Mouse (Mus musculus) CH12.LX (cell line): ENCODE measurements around the gene Tmem198b. TPM values are rescaled to one million over a fixed set of nuclear protein-coding genes. Genes with fewer than 3 reads are reported as not detected.

Experiments
- DNase-seq: peaks from one replicate; pipeline ENCODE4 v3.0.0-alpha.2; 2013; ENCODE audit errors: extremely low read depth
- H3K27ac ChIP-seq: 2 replicates; pipeline ENCODE4 v1.5.1; 2012; ENCODE audit warnings: low read depth, mild to moderate bottlenecking, control low read depth, moderate library complexity; ENCODE audit not compliant: insufficient read depth
- H3K27me3 ChIP-seq: replicated peaks from 2 replicates; pipeline ENCODE3; 2012; ENCODE audit warnings: inconsistent platforms
- H3K36me3 ChIP-seq, 2 experiments: replicated peaks in 1 of 2; 2 replicates each; pipeline versions ENCODE3 to v1.6.1; 2012; ENCODE audit warnings: inconsistent platforms in 1 of 2, low read length in 1 of 2, mild to moderate bottlenecking in 1 of 2, mixed read lengths in 1 of 2, moderate library complexity in 1 of 2; ENCODE audit not compliant: control insufficient read depth in 1 of 2, insufficient read depth in 1 of 2
- H3K4me1 ChIP-seq, 2 experiments: 2 replicates each; pipeline ENCODE4 v1.6.1; 2012; ENCODE audit warnings: inconsistent platforms in 1 of 2, moderate library complexity in 1 of 2; ENCODE audit not compliant: insufficient read depth in 2 of 2, control insufficient read depth in 1 of 2
- H3K4me2 ChIP-seq: 2 replicates; pipeline ENCODE4 v1.6.1; 2012; ENCODE audit warnings: low read depth, mild to moderate bottlenecking, control low read depth; ENCODE audit not compliant: poor library complexity, insufficient read depth, severe bottlenecking
- H3K4me3 ChIP-seq, 3 experiments: fragments of 150-350 bp in 1 of 3; sonication (generic) in 1 of 3; replicated peaks in 1 of 3; 2 replicates each; pipeline versions ENCODE3 to v1.5.1; 2011 to 2012; ENCODE audit warnings: low read depth in 2 of 3, low read length in 2 of 3, mild to moderate bottlenecking in 2 of 3, moderate library complexity in 2 of 3, control low read depth in 1 of 3, improper control_type of control experiment in 1 of 3, inconsistent platforms in 1 of 3, mixed read lengths in 1 of 3; ENCODE audit not compliant: poor library complexity in 1 of 3
- H3K79me2 ChIP-seq: replicated peaks from 2 replicates; pipeline ENCODE4 v1.6.1; 2012; ENCODE audit warnings: mild to moderate bottlenecking, moderate library complexity; ENCODE audit not compliant: control insufficient read depth, poor library complexity, insufficient read depth, severe bottlenecking; ENCODE audit errors: extremely low read depth
- H3K9ac ChIP-seq: 2 replicates; pipeline ENCODE4 v1.6.1; 2012; ENCODE audit warnings: low read depth, mild to moderate bottlenecking, control low read depth, moderate library complexity; ENCODE audit not compliant: insufficient read depth
- H3K9me3 ChIP-seq: replicated peaks from 2 replicates; pipeline ENCODE3; 2012; ENCODE audit warnings: low read length, inconsistent platforms, mixed read lengths
- BHLHE40 ChIP-seq: IDR thresholded peaks from 2 replicates; pipeline ENCODE4 v1.6.1; 2011; ENCODE audit warnings: mild to moderate bottlenecking, low read depth, low read length, improper control_type of control experiment
- CHD2 ChIP-seq: IDR thresholded peaks from 2 replicates; pipeline ENCODE4 v1.6.1; 2011; ENCODE audit warnings: low read length, improper control_type of control experiment
- CTCF ChIP-seq, 2 experiments: IDR thresholded peaks in 1 of 2; conservative IDR thresholded peaks in 1 of 2; 2 replicates each; pipeline ENCODE4 v1.5.1; 2011 to 2012; ENCODE audit warnings: low read depth in 2 of 2, low read length in 2 of 2, improper control_type of control experiment in 1 of 2, inconsistent platforms in 1 of 2, mild to moderate bottlenecking in 1 of 2, moderate library complexity in 1 of 2
- E2F4 ChIP-seq: IDR thresholded peaks from 2 replicates; pipeline ENCODE4 v1.6.1; 2011; ENCODE audit warnings: low read depth, low read length, improper control_type of control experiment; ENCODE audit not compliant: insufficient replicate concordance
- EP300 ChIP-seq: IDR thresholded peaks from 2 replicates; pipeline ENCODE4 v1.6.1; 2011; ENCODE audit warnings: low read length, improper control_type of control experiment
- GABPA ChIP-seq: IDR thresholded peaks from 2 replicates; pipeline ENCODE4 v1.6.1; 2012; ENCODE audit warnings: low read depth, low read length, improper control_type of control experiment, inconsistent platforms; ENCODE audit not compliant: insufficient replicate concordance
- IRF4 ChIP-seq: IDR thresholded peaks from 2 replicates; pipeline ENCODE4 v1.6.1; 2014; ENCODE audit warnings: low read depth, mild to moderate bottlenecking, inconsistent platforms, low read length, improper control_type of control experiment
- JUN ChIP-seq: IDR thresholded peaks from 2 replicates; pipeline ENCODE4 v1.6.1; 2011; ENCODE audit warnings: low read depth, mild to moderate bottlenecking, low read length, improper control_type of control experiment, moderate library complexity; ENCODE audit not compliant: insufficient read depth
- JUND ChIP-seq: conservative IDR thresholded peaks from 2 replicates; pipeline ENCODE4 v1.6.1; 2011; ENCODE audit warnings: low read depth, low read length, improper control_type of control experiment
- MXI1 ChIP-seq: IDR thresholded peaks from 2 replicates; pipeline ENCODE4 v1.6.1; 2011; ENCODE audit warnings: mild to moderate bottlenecking, low read depth, low read length, improper control_type of control experiment
- MYC ChIP-seq: IDR thresholded peaks from 2 replicates; pipeline ENCODE4 v1.6.1; 2011; ENCODE audit warnings: low read depth, mild to moderate bottlenecking, improper control_type of control experiment, low read length
- NELFE ChIP-seq: IDR thresholded peaks from 2 replicates; pipeline ENCODE4 v1.6.1; 2011; ENCODE audit warnings: low read depth, low read length, improper control_type of control experiment
- PAX5 ChIP-seq: IDR thresholded peaks from 2 replicates; pipeline ENCODE4 v1.6.1; 2012; ENCODE audit warnings: low read length, inconsistent platforms, mixed read lengths
- POLR2A ChIP-seq: IDR thresholded peaks from 2 replicates; pipeline ENCODE4 v1.6.1; 2011; ENCODE audit warnings: low read depth, mild to moderate bottlenecking, improper control_type of control experiment, low read length
- POLR2AphosphoS2 ChIP-seq: IDR thresholded peaks from 2 replicates; pipeline ENCODE4 v1.6.1; 2011; ENCODE audit warnings: low read depth, low read length, improper control_type of control experiment
- RAD21 ChIP-seq: IDR thresholded peaks from 2 replicates; pipeline ENCODE4 v1.6.1; 2011; ENCODE audit warnings: low read depth, mild to moderate bottlenecking, low read length, improper control_type of control experiment, moderate library complexity
- RCOR1 ChIP-seq: conservative IDR thresholded peaks from 2 replicates; pipeline ENCODE4 v1.6.1; 2012; ENCODE audit warnings: low read depth, mild to moderate bottlenecking, inconsistent platforms, low read length, improper control_type of control experiment
- SIN3A ChIP-seq: IDR thresholded peaks from 2 replicates; pipeline ENCODE4 v1.6.1; 2012; ENCODE audit warnings: low read length, improper control_type of control experiment, inconsistent platforms
- SMC3 ChIP-seq: IDR thresholded peaks from 2 replicates; pipeline ENCODE4 v1.6.1; 2011; ENCODE audit warnings: low read depth, low read length, improper control_type of control experiment
- TBP ChIP-seq: conservative IDR thresholded peaks from 2 replicates; pipeline ENCODE4 v1.6.1; 2011; ENCODE audit warnings: low read depth, low read length, improper control_type of control experiment
- TCF12 ChIP-seq: IDR thresholded peaks from 2 replicates; pipeline ENCODE4 v1.6.1; 2014; ENCODE audit warnings: low read depth, mild to moderate bottlenecking, inconsistent platforms, low read length, improper control_type of control experiment
- UBTF ChIP-seq: IDR thresholded peaks from 2 replicates; pipeline ENCODE4 v1.6.1; 2012; ENCODE audit warnings: low read depth, mild to moderate bottlenecking, inconsistent platforms, low read length, improper control_type of control experiment, moderate library complexity
- USF1 ChIP-seq: IDR thresholded peaks from 2 replicates; pipeline ENCODE4 v1.6.1; 2014; ENCODE audit warnings: low read depth, mild to moderate bottlenecking, inconsistent platforms, low read length, improper control_type of control experiment
- USF2 ChIP-seq: conservative IDR thresholded peaks from 2 replicates; pipeline ENCODE4 v1.6.1; 2011; ENCODE audit warnings: low read depth, low read length, improper control_type of control experiment
- ZKSCAN1 ChIP-seq: IDR thresholded peaks from 2 replicates; pipeline ENCODE4 v1.6.1; 2012; ENCODE audit warnings: low read depth, inconsistent platforms, low read length, improper control_type of control experiment, borderline replicate concordance
- ZMIZ1 ChIP-seq: IDR thresholded peaks from 2 replicates; pipeline ENCODE4 v1.6.1; 2012; ENCODE audit warnings: low read depth, mild to moderate bottlenecking, inconsistent platforms, low read length, improper control_type of control experiment
- ZNF384 ChIP-seq: IDR thresholded peaks from 2 replicates; pipeline ENCODE4 v1.6.1; 2012; ENCODE audit warnings: low read depth, low read length, improper control_type of control experiment, inconsistent platforms
- dilution Hi-C: fragments of 300-500 bp; cut with MboI; formaldehyde crosslinking; loops from 2 replicates; pipeline ENCODE4 v1.14.3; 2020; ENCODE audit warnings: low sequenced_read_pairs; ENCODE audit not compliant: extremely low pct_unique_long_range_greater_than_20kb, extremely low pct_ligation_motif_present
- in situ Hi-C: fragments of 300-500 bp; cut with MboI; formaldehyde crosslinking; loops from 3 replicates; pipeline ENCODE4 v1.14.3; 2019; ENCODE audit warnings: low sequenced_read_pairs, low pct_ligation_motif_present, low pct_unique_long_range_greater_than_20kb, mixed read lengths
- polyA plus RNA-seq: library from polyadenylated mRNA; unstranded; fragments of >175 nt; gene quantifications from 2 replicates; pipeline ENCODE4 v1.2.1, GENCODE M21; 2012; ENCODE audit warnings: low read depth; ENCODE audit not compliant: insufficient read length
- total RNA-seq, 2 experiments: library from RNA; depleted of rRNA; stranded (reverse); fragments of 300-350 nt in 1 of 2; fragments of >200 nt in 1 of 2; gene quantifications; 2 replicates each; pipeline ENCODE4 v1.2.3; 2012 to 2014

Gene Tmem198b
- total and polyA plus RNA-seq, 3 experiments = 2.0 to 4.7 (median 2.6) TPM

- TF ChIP-seq GABPA (peak; percentile 34; the same call in 1 of the 2 replicates), IRF4 (peak; percentile 68; the same call in 1 of the 2 replicates), ZNF384 (peak; percentile 74), TCF12 (peak; percentile 68), USF2 (no peak), ZMIZ1 (peak; percentile 68), SIN3A (peak; percentile 90), SMC3 (no peak), MYC (no peak), POLR2AphosphoS2 (no peak), EP300 (no peak), RCOR1 (no peak), TBP (no peak), NELFE (peak; percentile 47; the same call in 1 of the 2 replicates), CHD2 (peak; percentile 95), POLR2A (peak; percentile 72), JUN (no peak), UBTF (0 out of 2 replicates have a peak, but pooled peaks have one; percentile 51), CTCF (conservative IDR thresholded peaks at IDR 0.05 in 1 of 2, IDR thresholded peaks at IDR 0.05 in 1 of 2; ENCODE audit: low read depth in 2 of 2, low read length in 2 of 2) (peak in 1 of 2 experiments; percentile 41; a peak in 2 of 4 replicates), MXI1 (peak; percentile 46; the same call in 1 of the 2 replicates), JUND (no peak), E2F4 (no peak), USF1 (no peak)
These were observed 1.2 kb upstream of the Tmem198b start (continued) for GRCm38 (mm10) chr10:128805092-128806000.

- peaks cover 29% of the 10 kb centered on the region for H3K79me2 ChIP-seq
- dilution Hi-C loops (no loop called here), in situ Hi-C loops (no loop called here)
- peak within 1 kb of the TSS; percentile 63 for H3K4me2 ChIP-seq
- no peaks in the 10 kb centered on the region for H3K27me3 ChIP-seq
- peak within 1 kb of the TSS; percentile 55 for H3K9ac ChIP-seq
- H3K9me3 ChIP-seq = no peaks in the 10 kb centered on the region
- TF ChIP-seq PAX5 (no peak), EP300 (no peak), RAD21 (no peak), BHLHE40 (no peak), SIN3A (no peak), TCF12 (no peak), CTCF (conservative IDR thresholded peaks at IDR 0.05 in 1 of 2, IDR thresholded peaks at IDR 0.05 in 1 of 2; ENCODE audit: low read depth in 2 of 2, low read length in 2 of 2) (no peak), USF2 (no peak), POLR2AphosphoS2 (no peak), USF1 (no peak), ZKSCAN1 (no peak)
- peaks cover 6 to 31% of the 10 kb centered on the region in 2 experiments for H3K36me3 ChIP-seq
- peak within 1 kb of the TSS; percentile 87 for H3K27ac ChIP-seq
- peak within 1 kb of the TSS; percentile 72 to 94 (median 86) for H3K4me3 ChIP-seq
- DNase-seq = no peak
- peaks cover 13 to 22% of the 10 kb centered on the region in 2 experiments for H3K4me1 ChIP-seq
These were observed 349 bp downstream of the Tmem198b start, which contains the start of gene Dnajc14 for GRCm38 (mm10) chr10:128803771-128804270. TSS of gene Dnajc14 (plus strand) at chr10:128804062.
